Mouse (Mus musculus) megakaryocyte, embryonic 14.5 days (primary cell): Measurements from ENCODE around the gene Kcnb1. TPM values are rescaled to one million over a fixed set of nuclear protein-coding genes. Genes with fewer than 3 reads are reported as not detected.

Source experiments
- H3K27me3 ChIP-seq: replicated peaks from 2 replicates; pipeline ENCODE3; 2012; ENCODE audit warnings: inconsistent platforms
- H3K36me3 ChIP-seq: replicated peaks from 2 replicates; pipeline ENCODE3; 2012; ENCODE audit warnings: low read length, inconsistent platforms, mixed read lengths
- H3K4me1 ChIP-seq: 2 replicates; pipeline ENCODE4 v1.6.1; 2012; ENCODE audit warnings: inconsistent platforms
- H3K4me3 ChIP-seq: replicated peaks from 2 replicates; pipeline ENCODE3; 2012; ENCODE audit warnings: moderate library complexity, mild to moderate bottlenecking, inconsistent platforms
- H3K9me3 ChIP-seq: 2 replicates; pipeline ENCODE4 v1.6.1; 2012; ENCODE audit warnings: inconsistent platforms
- FLI1 ChIP-seq: IDR thresholded peaks from 2 replicates; pipeline ENCODE4 v1.6.1; 2012; ENCODE audit warnings: low read length, inconsistent platforms, mixed read lengths
- GATA1 ChIP-seq: IDR thresholded peaks from 3 replicates; pipeline ENCODE4 v1.6.1; 2012; ENCODE audit warnings: mixed read lengths, low read length, inconsistent platforms, borderline replicate concordance
- polyA plus RNA-seq: library from polyadenylated mRNA; stranded (reverse); fragments of >175 nt; gene quantifications from 2 replicates; pipeline ENCODE4 v1.2.3, GENCODE M21; 2012; ENCODE audit warnings: low replicate concordance; ENCODE audit not compliant: insufficient read depth

The Kcnb1 gene
- polyA plus RNA-seq, 1 experiment, result 0.02 TPM

DNA sequence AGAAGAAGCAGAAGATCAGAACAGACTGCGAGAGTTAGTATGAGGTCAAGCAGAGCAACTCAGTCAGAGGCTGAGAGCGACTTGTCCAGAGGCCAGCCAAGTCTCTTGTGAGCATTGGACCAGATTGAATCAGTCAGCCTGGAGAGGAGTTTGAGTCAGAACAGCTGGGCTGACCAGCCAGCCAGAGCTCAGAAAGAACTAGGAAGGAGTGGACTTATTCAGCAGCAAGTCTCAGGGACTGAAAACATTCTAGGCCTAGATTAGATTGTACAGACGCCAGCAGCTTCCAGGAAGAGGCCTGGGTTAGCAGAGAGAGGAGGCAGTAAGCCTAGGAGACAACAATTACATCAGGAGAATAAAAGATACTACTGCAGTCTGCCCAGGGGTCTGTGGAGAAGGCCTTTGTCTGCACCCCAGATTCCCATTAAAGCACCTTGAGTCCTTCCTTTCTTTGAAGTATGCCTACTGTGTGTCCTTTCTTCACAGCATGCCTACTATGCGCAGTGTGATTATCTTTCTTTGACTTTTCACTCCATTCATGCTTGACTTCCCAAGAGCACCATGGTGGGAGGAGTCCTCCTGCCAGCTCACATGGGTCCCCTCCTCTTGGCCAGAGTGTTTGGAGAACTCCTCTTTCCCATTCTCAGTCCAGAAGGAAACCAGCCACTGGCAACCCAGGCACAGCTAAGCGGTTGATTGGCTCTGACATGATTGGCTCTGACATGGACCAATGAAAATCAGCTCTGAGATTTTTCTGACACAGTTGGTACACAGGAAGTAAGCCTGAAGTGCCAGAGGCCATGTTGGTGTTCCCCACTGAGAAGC, 16.7 kb downstream of the Kcnb1 start:
- no peaks in the 10 kb centered on the region for H3K36me3 ChIP-seq
- peaks cover 15% of the 10 kb centered on the region; the same call in 1 of the 2 replicates for H3K9me3 ChIP-seq
- no peak for TF ChIP-seq FLI1
- peaks cover 80% of the 10 kb centered on the region for H3K27me3 ChIP-seq
- H3K4me3 ChIP-seq, result no peak overlapping the region
- H3K4me1 ChIP-seq, result no peaks in the 10 kb centered on the region

GRCm38 (mm10) chr2:167167515-167168212, 22.3 kb downstream of the Kcnb1 start:
- Histone ChIP-seq H3K9me3 (peaks cover 5% of the 10 kb centered on the region; the same call in 1 of the 2 replicates), H3K4me3 (peak overlapping the region; percentile 3), H3K36me3 (no peaks in the 10 kb centered on the region), H3K27me3 (peaks cover 81% of the 10 kb centered on the region), H3K4me1 (peaks cover 10% of the 10 kb centered on the region)
- no peak for TF ChIP-seq GATA1

DNA sequence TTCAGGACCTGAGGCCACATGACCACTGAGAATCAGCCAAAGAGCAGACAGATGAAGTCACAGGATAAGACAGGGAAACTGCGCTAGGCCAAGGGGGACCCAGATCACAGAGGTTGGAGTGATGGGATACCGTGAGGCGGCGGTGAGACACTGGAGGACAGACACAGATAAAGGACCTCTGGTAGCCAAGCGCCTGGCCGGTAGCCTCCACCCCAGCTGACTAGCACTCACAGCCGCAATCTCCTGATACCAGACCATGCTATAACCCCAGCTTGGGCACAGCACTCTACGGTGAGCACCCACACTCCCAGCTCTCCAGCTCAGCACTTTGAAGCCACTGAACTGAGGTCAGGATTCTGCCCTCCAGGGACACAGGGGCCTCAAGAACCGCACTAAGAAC, 26.4 kb downstream of the Kcnb1 start:
- TF ChIP-seq GATA1, result no peak
- no peak for TF ChIP-seq FLI1
- no peaks in the 10 kb centered on the region for H3K36me3 ChIP-seq
- peaks cover 78% of the 10 kb centered on the region for H3K27me3 ChIP-seq
- H3K4me3 ChIP-seq, result no peak overlapping the region
- peaks cover 10% of the 10 kb centered on the region for H3K4me1 ChIP-seq
- H3K9me3 ChIP-seq, result peaks cover 12% of the 10 kb centered on the region

GRCm38 (mm10) chr2:167163134-167163533, 26.8 kb downstream of the Kcnb1 start:
- peaks cover 14% of the 10 kb centered on the region for H3K9me3 ChIP-seq
- no peaks in the 10 kb centered on the region for H3K36me3 ChIP-seq
- peaks cover 9% of the 10 kb centered on the region for H3K4me1 ChIP-seq
- H3K27me3 ChIP-seq, result peaks cover 75% of the 10 kb centered on the region
- TF ChIP-seq FLI1 (no peak), GATA1 (no peak)
- no peak overlapping the region for H3K4me3 ChIP-seq

- Histone ChIP-seq H3K9me3 (peaks cover 14% of the 10 kb centered on the region), H3K27me3 (peaks cover 75% of the 10 kb centered on the region), H3K4me1 (peaks cover 4% of the 10 kb centered on the region), H3K36me3 (no peaks in the 10 kb centered on the region), H3K4me3 (no peak overlapping the region)
- TF ChIP-seq GATA1, result no peak
- no peak for TF ChIP-seq FLI1
Measured at GRCm38 (mm10) chr2:167162516-167163021, 27.4 kb downstream of the Kcnb1 start.

GRCm38 (mm10) chr2:167159721-167160120, 30.2 kb downstream of the Kcnb1 start:
- Histone ChIP-seq H3K36me3 (no peaks in the 10 kb centered on the region), H3K27me3 (peaks cover 71% of the 10 kb centered on the region), H3K9me3 (peaks cover 14% of the 10 kb centered on the region), H3K4me3 (no peak overlapping the region), H3K4me1 (peaks cover 7% of the 10 kb centered on the region; the same call in 1 of the 2 replicates)
- TF ChIP-seq FLI1 (no peak), GATA1 (no peak)

DNA sequence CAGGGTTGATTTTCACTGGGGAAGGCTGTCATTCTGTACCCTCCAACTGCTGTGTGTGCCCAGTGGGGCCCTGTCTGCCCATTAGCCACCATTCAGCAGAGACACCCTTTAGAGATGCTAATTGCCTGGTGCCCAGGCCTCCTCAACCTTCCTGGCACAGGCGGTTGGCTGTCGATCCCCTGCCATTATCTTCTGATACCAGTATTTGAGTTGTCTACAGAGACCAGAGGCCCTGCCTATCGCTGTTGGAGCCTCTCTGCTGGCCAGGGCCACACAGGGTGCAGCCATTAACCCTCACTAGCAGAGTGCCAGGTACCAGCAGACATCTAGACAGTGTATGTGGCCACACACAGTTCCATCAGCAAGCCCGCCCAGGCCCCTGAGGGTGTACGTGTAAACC, 31.2 kb downstream of the Kcnb1 start:
- no peak for TF ChIP-seq FLI1
- no peak for TF ChIP-seq GATA1
- H3K4me3 ChIP-seq, result no peak overlapping the region

DNA sequence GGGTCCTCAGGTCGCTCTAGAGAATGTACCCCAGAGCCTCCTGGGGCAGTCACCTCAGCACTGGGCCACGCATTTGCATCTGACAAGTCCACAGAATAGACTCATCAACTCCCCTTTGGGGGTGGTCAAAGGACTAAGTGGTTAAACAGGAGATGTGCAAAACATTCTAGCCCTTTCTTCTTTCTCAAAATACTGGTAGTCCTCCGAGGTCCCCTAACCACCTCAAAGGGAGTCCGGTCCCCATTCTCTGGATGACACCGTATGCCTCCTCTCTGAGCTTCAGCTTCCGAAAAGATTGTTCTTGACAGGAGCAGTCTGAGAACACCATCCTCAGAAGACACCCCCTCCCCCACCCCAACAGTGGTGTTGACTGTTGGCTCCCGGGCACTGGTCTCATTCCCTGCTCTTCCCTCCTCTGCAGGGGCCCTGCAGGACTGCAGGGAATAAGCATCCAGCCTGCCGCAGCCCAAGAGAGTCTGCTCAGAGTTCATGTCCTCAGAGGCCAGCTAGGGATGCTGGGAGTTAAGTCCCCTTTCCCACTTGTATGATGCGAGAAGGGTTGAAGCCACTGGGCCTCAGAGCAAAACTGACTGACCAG, 33.7 kb downstream of the Kcnb1 start:
- Histone ChIP-seq H3K27me3 (peaks cover 85% of the 10 kb centered on the region), H3K9me3 (peaks cover 11% of the 10 kb centered on the region)

More for the DNA sequence above, 31.2 kb downstream of the Kcnb1 start:
- Histone ChIP-seq H3K36me3 (no peaks in the 10 kb centered on the region), H3K9me3 (peaks cover 14% of the 10 kb centered on the region), H3K4me1 (peaks cover 7% of the 10 kb centered on the region; the same call in 1 of the 2 replicates), H3K27me3 (peaks cover 74% of the 10 kb centered on the region)

GRCm38 (mm10) chr2:167155541-167155973, 34.4 kb downstream of the Kcnb1 start:
- Histone ChIP-seq H3K36me3 (no peaks in the 10 kb centered on the region), H3K9me3 (peaks cover 11% of the 10 kb centered on the region; the same call in 1 of the 2 replicates), H3K27me3 (peaks cover 86% of the 10 kb centered on the region), H3K4me3 (no peak overlapping the region), H3K4me1 (peaks cover 7% of the 10 kb centered on the region; the same call in 1 of the 2 replicates)
- no peak for TF ChIP-seq FLI1
- TF ChIP-seq GATA1, result no peak

More for the DNA sequence above, 33.7 kb downstream of the Kcnb1 start:
- H3K36me3 ChIP-seq, result no peaks in the 10 kb centered on the region
- peaks cover 7% of the 10 kb centered on the region; the same call in 1 of the 2 replicates for H3K4me1 ChIP-seq
- H3K4me3 ChIP-seq, result no peak overlapping the region
- TF ChIP-seq FLI1 (no peak), GATA1 (no peak)
